Mouse (Mus musculus) spleen, postnatal 10 days (tissue): ENCODE measurements around the gene Syt15.

Experiments used
- DNase-seq, 2 experiments: peaks; one replicate each; pipeline ENCODE4 v3.0.0; 2021 to 2022; ENCODE audit warnings: low spot score in 2 of 2

Syt15 gene

GRCm38 (mm10) chr14:34219295-34219694 is at the start of gene Syt15:
Syt15 (plus strand) TSS chr14:34219595.
- DNase-seq = no peak

- DNase-seq = no peak
Measured at GRCm38 (mm10) chr14:34171107-34171506, 48.3 kb upstream of the Syt15 start.

DNA sequence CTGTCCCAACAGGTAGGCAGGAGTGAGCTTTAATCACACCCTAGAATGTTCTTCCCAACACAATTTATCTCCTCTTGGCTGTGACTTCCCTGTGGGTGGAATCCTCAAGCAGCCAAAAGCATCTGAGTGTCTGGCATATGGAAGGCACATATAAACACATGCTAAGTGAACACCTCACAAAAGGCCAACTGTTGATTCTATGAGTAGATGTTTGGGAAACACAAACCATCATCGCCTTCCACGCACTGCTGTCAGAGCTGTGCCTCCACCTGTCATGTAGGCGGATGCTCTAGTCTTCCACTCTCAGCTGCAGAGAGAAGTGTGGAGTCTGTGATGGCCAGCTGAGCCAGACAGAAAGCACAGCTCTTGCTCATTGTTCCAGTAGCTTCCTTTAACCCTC is 40.0 kb upstream of the Syt15 start:
- no peak for DNase-seq

GRCm38 (mm10) chr14:34183101-34183500 is 36.3 kb upstream of the Syt15 start:
- DNase-seq = no peak

- DNase-seq = peak in 1 of 2 experiments; percentile 41
Measured at GRCm38 (mm10) chr14:34188629-34189028, 30.8 kb upstream of the Syt15 start.

GRCm38 (mm10) chr14:34190361-34190760 is 29.0 kb upstream of the Syt15 start:
- peak in 1 of 2 experiments; percentile 24 for DNase-seq

DNA sequence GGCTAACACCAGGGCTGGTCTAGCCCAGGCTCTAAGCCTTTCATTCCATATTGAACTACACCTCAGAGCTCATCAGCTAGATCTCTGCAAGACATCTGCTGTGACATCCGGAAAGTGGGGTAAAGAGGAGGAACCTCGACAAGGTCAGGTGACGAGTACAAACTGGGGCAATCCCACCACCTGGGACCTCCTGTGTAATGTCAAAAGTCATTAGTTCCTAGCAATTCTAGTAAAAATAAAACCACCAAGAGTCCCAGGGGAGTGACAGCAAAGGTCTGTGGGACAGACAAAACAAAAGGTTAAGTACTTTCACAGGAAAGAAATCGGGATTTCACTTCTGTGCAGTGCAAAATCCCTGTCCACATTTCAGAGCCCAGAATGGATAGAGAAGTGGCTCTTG is 25.5 kb upstream of the Syt15 start:
- DNase-seq = no peak

GRCm38 (mm10) chr14:34195466-34195865 is 23.9 kb upstream of the Syt15 start:
- DNase-seq = no peak

DNA sequence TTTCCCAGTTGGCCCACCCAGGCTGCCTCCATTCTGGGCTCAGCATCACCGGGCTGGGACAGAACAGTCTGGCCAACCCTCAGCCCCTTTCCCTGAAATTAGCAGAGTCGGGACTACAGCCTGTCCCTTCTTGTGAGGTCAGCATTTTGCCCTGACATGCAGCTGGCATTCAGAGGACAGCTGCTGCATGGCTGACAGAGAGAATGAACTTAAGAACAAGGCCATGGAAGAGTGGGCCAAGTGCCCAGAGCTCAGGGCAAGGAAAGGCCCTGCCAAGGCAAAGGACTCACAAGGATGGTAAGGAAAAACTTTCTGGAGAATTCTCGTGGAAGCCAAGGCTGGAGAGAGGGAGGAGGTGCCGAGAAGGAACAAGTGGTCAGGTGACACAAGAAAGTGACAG is 22.7 kb upstream of the Syt15 start:
- DNase-seq = no peak

- DNase-seq = no peak
Measured at GRCm38 (mm10) chr14:34200738-34201230, 18.6 kb upstream of the Syt15 start.

GRCm38 (mm10) chr14:34201231-34202035 is 18.0 kb upstream of the Syt15 start, which contains the start of gene Gprin2:
Gprin2 (minus strand) TSS chr14:34201653.
- peak in 1 of 2 experiments; percentile 21 for DNase-seq

GRCm38 (mm10) chr14:34207996-34208395 is 11.4 kb upstream of the Syt15 start:
- no peak for DNase-seq

GRCm38 (mm10) chr14:34208651-34209050 is 10.7 kb upstream of the Syt15 start:
- DNase-seq = no peak

DNA sequence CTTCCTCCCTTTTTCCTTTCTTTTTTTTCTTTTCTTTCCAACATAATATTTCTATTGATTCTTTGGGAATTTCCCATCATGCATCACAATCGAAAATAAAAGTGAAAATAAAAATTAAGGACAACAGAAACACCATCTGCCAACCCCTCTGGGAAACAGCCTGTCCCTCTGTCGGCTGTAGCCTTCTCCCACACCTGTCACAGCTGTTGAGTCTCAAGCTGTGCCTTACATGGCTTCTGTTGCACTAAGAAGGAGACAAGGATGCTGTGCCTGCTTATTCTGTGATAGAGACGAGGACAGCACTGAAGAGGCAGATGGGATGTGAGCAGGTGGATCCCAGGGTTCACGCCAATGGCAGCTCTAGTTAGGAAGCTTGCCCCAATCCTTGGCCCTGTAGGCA is 10.3 kb upstream of the Syt15 start:
- no peak for DNase-seq

GRCm38 (mm10) chr14:34209942-34210341 is 9.5 kb upstream of the Syt15 start:
- DNase-seq = no peak

DNA sequence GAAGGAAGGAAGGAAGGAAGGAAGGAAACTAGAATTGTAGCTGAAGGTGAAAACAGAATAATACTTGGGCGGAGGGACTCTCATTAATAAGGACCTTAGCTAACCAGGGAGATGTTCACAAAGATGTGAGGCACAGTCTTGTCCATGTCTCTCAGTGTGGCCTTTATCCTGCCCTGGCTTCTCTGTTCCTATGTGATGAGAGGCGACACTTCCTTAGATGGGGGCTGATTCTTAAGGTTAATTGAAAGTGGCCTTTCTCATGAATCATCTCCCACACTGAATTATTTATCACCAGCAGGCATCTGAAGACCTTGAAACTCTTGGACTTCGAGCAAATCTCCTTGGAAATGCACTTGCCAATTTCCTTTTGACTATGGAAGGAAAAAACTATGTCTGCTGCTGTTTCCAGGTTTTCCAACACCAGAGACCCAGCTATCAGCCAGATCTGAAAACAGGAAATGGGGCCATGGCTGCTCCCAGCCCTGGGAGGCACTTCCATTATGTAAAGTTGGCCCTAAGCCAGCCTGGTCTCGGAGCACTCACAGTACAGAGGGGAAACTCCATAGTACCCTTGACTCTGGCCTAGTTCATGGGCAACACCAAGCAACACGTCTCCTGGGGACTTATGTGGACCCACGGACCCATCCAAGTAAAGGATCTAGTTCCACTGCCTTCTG is 3.8 kb upstream of the Syt15 start:
- DNase-seq = no peak

- no peak for DNase-seq
Measured at GRCm38 (mm10) chr14:34219786-34220198, 397 bp downstream of the Syt15 start.

- DNase-seq = no peak
Measured at GRCm38 (mm10) chr14:34220426-34220825, 1.0 kb downstream of the Syt15 start.

DNA sequence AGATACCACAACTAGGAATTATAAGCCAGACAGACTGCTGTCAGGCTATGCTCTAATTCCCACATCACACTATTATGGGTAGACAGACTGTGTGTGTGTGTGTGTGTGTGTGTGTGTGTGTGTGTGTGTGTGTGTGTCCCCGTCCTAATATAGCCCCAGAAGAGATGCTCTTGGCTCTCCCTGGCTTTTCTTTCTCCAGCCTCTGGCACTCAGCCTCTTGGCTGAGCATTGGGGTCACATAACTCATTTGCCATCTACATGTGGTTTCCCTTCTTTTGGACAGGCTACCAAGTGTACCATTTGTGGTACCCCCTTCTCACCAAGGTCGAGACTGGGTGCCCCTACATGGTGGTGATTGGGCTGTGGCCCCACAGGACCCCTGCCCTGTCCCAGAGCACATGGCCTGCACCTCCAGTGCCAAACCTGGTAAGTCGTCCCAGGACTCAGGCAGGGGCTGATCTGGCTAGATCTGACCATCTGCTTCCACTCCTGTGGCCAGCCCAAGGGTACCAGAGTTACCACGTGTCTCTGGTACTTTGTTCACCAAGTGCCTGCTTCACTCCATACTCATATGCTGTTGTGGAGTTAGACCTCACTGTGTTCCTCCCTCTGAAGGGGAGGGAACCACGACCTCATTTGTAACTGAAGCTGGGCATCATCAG is 2.2 kb downstream of the Syt15 start:
- DNase-seq = no peak

GRCm38 (mm10) chr14:34223362-34223898 is 4.0 kb downstream of the Syt15 start:
- DNase-seq = no peak

DNA sequence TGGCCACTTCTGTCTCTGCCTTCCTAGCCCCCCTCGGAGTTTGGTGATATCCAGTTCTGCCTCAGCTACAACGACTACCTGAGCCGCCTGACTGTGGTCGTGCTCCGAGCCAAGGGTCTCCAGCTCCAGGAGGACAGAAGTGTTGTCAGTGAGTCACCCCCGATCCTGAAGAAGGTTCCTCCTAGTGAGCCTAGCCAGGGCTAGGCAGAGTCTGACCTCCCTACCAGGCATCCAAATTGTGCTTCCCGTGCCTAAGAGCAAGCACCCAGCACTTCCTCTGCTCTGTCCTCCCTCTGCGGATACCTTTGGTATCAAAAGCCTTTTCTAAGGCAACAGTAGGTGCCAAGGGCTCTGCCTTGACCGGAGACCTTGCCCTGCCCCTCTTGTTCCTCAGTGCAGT is 6.6 kb downstream of the Syt15 start:
- DNase-seq = no peak

DNA sequence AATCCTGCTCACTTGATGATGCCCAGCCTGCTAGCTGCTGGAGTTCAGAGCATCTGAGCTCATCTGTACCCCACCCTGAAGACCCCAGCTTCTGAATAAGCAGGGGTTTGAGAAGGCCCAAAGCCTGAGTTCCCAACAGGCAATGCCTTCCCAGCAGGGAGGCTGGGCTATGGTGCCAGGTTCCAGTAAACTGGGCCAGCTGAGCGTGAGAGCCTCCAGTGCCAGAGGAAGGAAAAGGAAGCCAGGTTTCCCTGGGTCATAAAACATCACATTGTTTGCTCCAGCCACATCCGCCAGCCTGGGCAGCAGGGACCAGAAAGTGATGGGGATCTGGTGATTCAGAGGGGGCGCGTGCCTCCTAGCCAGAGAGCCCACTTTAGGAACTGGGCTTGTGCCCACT is 7.2 kb downstream of the Syt15 start:
- DNase-seq = no peak
